Mouse (Mus musculus) testis, postnatal 10 days (tissue): ENCODE measurements at regions not wholly inside any gene's neighbourhood (a gene's known extent, or its start where the extent isn't known, plus 50 kb on each side); places are given as distances from the start of the nearest gene placed in this dataset.
A peak's percentile ranks its signal among the peaks of the same experiment; 100 is the strongest.

ENCODE experiments used
- DNase-seq: peaks from one replicate; pipeline ENCODE4 v3.0.0; 2021; ENCODE audit warnings: low spot score

DNA sequence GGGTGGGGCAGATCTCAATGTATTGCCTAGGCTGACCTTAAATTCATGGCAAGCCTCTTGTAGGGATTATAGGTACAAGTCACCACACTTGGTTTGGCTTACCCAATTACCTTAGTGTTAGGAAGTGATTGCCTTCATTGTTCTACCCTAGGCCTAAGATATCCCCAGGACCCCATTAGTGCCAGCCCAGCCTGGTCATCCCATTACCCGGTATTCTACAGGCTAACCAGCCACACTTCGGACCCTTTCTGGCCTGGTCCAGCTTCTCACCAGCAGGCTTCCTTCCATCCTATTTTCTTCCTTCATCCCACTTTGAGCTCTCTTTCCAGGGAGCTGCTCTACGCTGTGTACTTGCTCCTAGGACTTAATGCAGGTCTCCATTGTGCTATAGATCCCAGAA, 59.5 kb downstream of the Tex35 start:
- DNase-seq: peak; percentile 25

DNA sequence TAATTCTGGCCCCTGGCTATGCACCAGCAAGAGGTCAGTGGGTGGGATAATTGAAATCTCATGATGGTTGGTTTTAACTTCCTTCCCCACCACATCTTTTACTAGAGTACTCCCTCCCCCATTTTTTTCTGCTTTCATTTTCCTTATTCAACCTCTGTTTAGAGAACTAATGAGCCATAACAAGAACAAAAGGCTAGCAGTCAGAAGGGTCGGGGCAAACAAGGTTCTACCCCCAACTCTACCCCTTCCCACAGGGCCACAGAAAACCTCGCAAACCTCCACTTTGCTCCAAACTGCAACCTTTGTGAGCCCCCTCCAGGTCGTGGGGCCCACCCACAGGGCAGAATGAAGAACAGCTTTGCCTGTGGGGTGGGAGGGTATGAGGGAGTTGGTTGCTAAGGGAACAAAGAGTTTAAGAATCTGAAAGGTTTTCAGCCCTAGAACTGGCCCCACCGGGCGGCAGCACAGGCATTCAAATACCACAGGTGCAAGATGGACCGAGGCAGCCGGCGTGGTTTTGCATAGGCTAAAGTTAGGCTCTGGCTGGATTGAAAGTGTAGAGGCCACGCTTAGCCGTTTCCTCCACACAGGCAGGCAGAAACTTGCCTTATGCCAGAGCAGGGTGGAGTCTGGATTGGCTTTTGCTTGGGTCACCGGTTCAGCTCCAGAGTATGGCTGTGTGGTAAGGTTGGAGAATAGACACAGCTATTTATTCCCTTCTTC, 60.1 kb downstream of the Tex35 start:
- peak; percentile 45 for DNase-seq

DNA sequence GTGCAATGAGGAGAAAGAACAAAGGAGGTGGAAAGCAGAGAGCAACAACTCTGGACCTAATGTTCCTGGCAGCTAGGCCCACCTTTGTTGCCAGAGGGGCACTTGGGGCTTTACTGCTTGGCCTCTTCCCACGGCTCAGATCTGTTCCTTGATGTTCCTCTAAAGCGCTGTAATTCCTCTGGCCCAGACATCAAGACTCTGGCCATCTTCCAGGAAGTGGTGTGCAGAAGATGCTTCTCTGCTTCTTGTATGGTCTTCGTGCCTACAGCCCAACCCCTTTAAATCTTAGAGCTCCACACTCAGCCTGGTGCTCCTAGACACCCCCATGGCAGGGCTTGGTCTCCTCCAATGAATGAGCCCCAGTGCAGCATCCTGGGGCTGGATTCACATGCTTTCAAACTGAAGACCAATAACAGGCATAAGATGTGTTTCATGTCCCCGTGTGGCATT, 60.7 kb downstream of the Tex35 start:
- DNase-seq: peak; percentile 77

DNA sequence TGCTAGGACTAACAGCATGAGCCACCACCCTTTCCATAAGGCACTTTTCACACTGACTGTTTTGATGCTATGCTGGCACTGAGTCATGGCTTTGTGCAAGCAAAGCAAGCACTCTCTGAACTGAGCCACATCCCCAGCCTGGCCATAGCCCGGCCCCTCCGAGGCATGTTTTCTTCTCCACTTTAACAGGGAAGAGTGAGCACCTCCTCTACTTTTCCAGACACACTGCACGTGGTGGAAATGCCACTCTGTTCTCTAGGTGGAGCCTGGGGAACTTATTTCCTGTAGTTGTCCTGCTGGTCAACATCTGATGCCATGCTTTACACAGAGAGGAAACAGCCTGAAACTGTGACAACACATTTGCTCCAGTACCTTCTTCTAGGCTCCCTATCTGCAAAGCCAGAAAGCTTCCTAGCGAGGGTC, 61.7 kb downstream of the Tex35 start:
- DNase-seq: peak; percentile 33

DNA sequence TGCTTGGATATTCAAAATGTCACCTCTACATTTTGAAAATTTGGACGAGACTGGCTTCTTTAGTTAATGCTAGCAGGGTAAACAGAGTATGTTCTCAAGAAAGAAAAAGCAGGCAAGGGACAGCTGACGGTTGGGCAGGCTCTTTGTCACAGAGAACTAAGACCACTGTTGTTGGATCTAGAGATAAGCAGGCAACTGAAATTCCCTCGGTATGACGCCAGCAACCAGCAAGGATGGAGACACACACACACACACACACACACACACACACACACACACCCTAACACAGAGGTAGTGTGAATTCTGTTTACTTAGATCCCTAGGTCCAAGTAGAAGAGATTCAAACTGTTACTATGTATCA, 68.7 kb downstream of the Tex35 start:
- peak; percentile 41 for DNase-seq

DNA sequence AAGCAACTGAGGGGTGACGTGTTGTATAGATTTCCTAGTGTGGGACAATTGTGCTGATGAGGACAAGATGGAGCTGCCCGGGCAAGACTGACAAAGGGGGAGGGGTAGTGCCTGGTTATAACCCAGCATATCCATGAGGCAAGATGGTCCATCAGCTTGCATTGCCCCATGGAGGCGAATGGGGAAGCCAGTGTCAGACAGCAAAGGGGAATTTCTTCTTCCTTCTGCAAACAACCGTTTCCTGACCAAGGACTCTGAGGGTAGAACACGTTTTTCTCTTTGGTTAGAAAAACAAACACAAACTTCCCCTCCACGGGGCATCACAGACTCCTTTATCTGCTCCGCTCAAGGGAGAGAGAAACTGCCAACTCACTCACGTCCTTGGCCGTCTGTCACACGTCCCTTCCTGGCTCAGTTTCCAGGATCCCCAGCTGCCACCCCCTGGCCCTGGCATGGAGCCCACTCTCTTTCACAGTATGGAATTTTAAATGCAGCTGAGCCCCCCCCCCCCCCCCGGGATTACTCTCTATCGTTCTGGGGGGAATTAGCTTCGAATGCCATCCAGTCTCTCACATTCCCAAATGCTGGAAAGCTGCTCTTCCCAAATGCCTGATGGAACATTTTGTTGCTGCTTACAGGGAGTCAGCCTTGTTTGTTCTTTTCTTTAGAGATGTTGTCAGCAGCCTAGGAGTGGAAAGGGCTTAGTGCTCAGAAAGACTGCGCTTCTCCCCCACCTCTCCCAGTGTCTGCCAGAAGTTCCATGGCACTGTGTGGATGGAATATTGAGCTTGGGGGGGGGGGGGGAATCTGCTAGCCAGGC, 69.3 kb downstream of the Tex35 start:
- DNase-seq: peak; percentile 77

DNA sequence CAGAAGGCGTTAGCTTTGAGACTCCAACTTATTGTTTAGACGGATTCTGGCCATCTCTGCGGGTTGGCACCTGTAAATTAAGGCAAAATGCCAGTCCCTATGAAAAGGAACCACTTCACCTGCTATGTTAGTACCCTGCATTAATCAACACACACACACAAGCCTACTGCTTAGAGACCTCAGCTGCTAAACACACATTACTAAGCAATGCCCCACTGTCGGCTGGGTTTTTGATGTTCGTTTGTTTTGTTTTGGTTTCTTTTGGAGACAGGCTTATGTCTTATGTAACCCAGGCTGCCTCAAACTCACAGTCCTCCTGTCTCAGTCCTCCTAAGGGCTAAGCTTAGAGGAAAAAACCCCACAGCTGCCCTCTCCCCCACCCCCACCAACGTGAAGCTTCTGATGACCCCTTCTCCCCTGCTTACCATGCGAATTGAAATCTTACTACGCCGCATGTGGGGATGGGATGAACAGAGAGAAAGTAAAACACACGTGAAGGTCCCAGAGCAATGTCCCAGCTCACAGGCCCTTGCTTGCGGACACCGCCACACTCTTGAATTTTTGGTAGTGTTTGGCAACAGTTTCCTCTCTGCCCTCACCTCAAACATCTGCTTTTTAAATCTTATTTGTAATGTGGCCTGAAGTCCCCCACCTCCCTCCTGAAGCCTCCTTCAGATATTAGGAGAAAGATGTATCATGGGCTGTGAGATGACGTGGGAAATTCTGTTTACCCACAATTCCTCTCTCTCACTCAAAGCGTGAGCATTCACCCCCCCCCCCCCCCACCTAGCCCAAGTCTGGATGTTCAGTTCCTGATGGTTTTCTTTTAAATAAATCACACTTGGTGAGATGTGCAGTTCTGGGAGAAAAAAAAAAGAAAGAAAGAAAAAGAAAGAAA, 70.1 kb downstream of the Tex35 start:
- peak; percentile 28 for DNase-seq

DNA sequence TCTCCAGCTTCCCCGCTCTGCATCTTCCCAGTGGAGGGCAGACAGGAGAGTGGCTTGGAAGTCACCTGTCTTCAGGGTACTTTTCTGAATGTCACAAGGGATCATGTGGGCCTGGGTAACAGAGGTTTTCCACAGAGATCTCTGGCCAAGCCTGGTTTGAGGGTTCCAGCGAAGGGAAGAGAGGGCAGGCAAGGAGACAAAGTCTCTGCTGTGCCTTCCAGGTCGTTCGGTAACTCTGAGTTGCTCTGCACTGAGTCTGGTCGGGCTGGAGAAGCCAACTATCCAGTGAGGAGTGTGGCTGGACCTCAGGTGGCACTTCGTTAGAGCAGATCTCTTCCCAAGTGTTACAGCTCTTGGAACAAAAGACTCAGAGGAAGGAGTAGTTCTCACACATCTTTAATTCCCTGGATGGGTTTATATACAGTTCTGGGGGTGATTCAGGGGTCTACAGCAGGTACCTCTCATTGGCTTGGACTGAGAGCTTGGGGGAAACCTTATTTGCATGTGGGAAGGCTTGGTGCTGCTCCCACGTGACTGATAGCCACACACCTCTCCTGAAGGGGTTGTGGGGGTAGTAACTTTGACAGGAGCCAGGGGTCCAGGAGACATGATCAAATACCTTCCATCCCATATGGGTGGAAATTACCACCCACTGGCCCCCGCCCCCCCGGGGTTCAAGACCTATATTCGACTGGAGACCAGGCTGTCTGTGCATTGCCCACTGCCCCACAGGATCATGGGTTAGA, 71.1 kb downstream of the Tex35 start:
- DNase-seq: peak; percentile 36

DNA sequence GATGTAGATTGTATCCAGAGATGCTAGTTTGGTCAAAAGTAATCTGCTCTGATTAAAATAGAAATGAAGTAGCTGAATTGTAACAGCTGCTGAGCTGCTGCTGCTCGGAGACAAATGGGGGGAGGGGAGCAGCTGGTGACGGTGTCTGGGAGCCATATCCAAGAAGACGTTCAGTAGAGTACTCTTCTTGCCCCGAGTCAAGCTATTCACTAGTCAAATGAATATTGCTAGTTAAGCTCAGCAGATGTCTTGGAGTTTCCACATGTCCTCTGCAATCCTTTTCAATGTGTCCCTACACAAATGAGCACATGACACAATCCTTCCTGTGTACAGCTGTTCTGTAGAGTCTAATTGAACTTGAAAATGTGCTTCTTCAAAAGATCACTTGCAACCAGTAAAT, 71.7 kb downstream of the Tex35 start:
- peak; percentile 33 for DNase-seq

DNA sequence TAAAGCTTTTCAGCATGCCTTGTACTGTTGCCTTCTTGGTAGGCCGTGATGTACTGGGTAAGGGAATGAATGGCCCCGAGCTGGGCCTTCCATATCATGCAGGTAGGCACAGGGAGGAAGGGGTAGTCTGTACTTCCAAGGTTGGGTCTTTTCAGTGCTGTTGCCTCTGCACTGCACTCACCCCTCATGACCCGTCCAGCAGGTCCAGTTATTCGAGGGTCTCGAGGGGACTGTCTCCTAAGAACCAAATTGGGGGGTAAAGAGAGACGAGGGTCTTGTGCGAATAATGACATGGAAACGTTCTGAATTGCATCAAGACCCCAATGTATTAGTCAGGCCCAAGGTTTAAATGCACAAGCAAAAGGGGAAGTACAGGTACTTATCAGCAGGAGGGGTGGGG, 73.3 kb downstream of the Tex35 start:
- DNase-seq: peak; percentile 28

DNA sequence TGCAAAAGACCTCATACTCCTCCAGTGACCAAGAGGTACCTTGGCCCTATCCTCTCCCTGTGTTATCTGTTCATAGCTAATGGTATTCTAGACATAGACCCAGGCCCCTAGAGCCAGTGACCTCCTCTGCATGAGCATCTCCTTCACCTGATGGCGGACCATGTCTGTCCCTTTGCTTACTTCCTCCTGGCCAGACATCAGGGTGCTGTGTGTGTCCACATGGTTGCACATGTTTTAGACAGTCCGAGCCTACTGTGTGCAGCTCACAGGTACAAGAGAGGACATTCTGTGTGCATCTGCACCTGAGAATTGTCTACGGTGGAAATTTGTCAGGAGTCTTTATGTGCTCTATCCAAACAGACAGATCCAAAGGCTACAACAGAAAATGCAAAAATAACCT, 79.8 kb downstream of the Tex35 start:
- no peak for DNase-seq

DNA sequence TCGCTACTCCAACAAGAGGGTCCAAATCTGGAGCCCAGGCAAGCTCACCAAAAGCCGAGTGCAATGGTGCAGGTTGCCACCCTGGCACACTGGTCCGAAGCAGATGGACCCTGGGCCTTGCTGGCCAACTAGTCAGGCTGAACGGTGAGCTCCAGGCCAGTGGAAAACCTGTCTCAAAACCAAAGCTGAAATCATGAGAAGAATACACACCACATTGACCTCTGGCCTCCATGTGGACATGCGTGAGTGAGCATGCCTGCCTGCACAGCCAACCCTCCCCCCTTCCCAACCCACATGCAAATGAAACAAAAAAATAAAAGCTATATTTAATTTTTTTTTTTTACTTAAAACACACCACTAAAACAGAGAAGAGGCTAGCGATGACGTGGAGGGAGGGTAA, 80.8 kb downstream of the Tex35 start:
- DNase-seq: no peak

DNA sequence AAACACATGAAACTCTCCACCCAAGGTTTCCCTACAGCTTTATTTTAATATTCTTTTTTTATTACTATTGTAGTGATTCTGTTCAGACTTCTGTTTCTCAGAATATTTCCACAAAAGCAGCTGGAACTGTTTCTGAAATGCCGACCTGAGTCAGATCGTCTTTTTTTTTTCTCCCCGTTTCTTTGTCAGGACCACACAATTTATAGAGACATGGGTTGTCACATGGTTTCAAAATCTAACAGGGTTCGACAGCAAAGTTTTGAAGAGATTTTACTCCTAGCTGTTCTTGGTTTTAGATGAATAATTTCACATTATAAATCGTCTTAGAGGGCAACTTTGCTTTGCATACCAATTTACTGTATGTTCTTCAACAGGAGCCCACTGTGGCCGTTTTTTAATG, 84.0 kb upstream of the Ralgps2 start:
- peak; percentile 1 for DNase-seq

DNA sequence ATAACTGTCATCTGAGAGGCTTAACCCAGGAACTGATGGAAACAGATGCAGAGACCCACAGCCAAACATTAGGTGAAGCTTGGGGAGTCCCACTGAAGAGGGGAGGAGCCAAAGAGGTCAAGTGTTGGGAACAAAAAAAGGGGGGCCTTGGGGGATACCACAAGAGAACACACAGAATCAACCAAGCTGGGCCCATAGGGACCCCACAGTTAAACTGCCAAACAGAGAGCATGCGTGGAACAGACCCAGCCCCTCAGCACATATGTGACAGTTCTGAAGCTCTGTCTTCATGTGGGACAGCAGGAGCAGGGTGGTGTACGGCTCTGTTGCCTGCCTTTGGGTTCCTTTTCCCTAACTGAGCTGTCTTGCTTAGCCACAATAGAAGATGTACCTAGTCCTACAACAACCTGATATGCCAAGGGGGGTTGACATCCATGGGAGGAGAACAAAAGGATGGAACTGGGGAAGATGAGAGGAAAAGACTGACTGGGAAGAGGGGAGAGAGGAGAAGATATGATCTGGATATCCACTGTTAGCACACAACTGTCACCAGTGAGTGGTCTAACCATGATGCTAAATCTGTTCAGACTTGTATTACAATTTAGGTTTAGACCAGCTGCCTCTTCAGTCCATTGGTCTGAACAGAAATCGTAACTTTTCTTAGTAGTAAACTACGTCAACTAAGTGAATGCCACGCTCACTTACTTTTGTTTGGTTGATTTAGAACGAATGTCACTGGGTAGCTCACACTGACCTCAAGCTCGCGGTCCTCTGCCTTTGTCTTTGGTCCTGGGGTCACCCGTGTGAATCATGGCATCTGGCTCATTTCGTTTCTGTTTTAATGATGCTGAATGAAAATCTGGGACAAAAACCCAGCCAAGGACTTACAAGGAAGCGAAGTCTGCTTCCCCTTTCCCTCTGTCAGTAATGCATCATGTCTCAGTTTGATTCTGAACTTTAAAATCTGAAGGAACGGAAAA, 83.3 kb upstream of the Ralgps2 start:
- DNase-seq: no peak

DNA sequence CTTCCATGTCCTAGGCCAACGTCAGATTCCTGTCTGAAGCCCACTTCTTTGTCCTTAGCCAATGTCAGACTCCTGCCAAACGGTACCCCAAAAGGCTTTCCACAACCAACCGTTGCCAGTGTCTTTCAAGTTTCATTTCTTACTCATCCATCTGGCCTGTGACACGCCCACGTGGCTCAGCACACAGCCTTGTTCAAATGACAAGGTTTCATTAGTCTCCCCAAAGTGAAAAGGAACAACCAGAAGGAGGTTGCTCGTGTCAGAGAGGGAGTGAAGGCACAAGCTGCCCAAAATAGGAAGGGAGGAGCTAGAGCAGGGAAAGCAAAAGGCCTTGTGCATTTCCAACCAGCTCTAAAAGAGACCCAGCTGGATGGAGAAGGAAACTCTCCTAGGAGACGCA, 80.5 kb upstream of the Ralgps2 start:
- DNase-seq: no peak

DNA sequence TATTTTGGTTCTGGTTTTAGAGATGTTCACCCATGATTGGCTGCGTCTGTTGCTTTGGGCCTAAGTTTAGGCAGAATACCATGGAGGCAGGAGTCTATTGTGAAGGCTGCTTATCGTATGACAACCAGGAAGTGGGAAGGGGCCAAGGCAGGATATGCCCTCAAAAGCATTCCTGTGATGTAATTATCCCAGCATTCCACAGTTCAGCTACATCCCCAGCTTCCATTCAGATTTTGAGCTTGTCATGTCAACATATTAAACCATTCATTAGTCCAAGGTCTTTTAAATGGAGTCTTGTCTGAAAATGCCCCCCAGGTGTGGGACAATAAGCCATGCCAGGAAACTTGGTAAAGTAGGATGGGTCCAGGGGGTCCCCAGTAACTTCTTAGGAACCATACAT, 79.3 kb upstream of the Ralgps2 start:
- peak; percentile 11 for DNase-seq

DNA sequence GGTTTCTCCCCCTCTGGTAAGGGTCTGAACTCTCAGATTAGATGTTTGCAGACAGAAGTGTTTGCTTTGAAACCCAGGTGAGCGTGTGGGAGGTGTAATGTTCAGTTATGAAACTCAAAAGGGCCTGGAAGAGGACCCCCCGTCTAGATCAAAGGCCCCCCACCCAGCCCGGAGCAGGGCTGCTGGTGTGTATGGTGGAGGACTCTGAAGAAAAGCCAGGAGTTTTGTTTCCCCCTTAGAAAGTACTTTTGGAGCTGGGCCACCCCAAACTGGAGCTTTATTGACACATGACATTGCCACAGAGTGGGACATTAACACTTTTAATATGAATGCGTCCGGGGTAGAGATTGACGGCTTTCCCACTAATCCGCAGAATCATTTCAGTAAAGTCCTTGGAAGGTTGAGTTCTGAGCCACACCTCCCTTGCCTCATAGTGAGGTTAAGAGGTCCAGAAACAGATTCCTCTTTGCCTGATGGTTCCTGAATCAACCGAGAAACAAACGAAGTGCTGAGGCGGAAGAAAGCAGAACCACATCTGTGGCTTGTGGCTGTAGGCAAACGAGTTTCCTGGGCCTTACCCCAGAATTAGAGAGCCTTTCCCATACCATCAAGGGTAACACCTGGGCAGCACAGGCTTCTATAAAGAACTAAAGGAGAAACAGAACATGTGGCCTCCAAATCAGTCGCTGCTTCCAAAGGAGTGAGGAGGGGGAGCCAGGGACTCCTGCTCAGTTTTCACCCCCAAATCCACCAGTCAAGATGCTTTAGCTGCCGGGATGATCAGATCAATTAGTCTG, 78.0 kb upstream of the Ralgps2 start:
- peak; percentile 25 for DNase-seq

DNA sequence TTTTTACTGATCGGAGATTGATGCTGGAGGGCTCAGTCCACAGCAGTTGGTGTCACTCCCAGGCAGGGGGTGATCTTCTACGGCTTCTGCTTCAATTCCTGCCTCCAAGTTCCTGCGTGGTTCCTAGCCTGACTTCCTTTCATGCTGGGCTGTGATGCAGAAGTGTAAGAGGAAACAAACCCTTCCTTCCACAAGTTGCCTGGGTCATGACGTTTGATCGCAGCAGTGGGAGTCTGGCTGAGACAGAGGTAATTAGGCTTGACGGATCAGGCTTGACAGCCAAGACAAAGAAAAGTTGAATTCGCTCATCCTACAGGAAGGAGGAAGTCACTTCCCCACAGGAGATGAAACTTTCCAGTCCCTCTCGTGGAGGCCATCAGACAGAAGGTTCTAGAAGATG, 77.2 kb upstream of the Ralgps2 start:
- DNase-seq: peak; percentile 28
